Comparison of ENCODE assay signal across 11 mouse cellular contexts in genomic region chr4:59818498-59818897, GRCm38 (mm10). TPM values are rescaled to one million over a fixed set of nuclear protein-coding genes. Genes with fewer than 3 reads are reported as not detected.
DNase-seq lines count a peak whose midpoint lies in the region; ATAC-seq lines count a peak whose summit lies in the region.
"Had no signal": no experiment of that assay in that cellular context is flagged by ENCODE, and none has a peak within 500 bp of the region (broad histone marks: within the 10 kb centered on the region; RNA-seq: fewer than 3 reads in every experiment).

No protein-coding gene starts in this region.

- H3K4me3 ChIP-seq in heart, embryonic 13.5 days: no peak overlapping the region
- H3K4me3 ChIP-seq in lung, embryonic 15.5 days: no peak overlapping the region
- no peak overlapping the region for H3K4me3 ChIP-seq in hindbrain, embryonic 13.5 days
- H3K4me3 ChIP-seq: liver, embryonic 13.5 days had no signal

- DNase-seq in heart, postnatal 36 days: no peak
- DNase-seq in lung, postnatal 25 days (ENCODE audit: low spot score): no peak
- peak; percentile 81 for DNase-seq in brain, adult 2 months (ENCODE audit: low read depth, low spot score)
- DNase-seq in layer of hippocampus, adult 11-12 months (ENCODE audit: low spot score): no peak
- DNase-seq: liver, embryonic 13.5 days; right cerebral cortex, postnatal 4 days had no signal

- WGBS in heart, embryonic 13.5 days: 74% methylated on average over 10 of the region's 10 CpGs
- 70% methylated on average over 10 of the region's 10 CpGs for WGBS in lung, embryonic 15.5 days
- 69% methylated on average over 10 of the region's 10 CpGs for WGBS in hindbrain, embryonic 13.5 days

- no peak overlapping the region for H3K9ac ChIP-seq in heart, embryonic 13.5 days
- H3K9ac ChIP-seq in lung, embryonic 15.5 days: no peak overlapping the region
- H3K9ac ChIP-seq in hindbrain, embryonic 13.5 days: no peak overlapping the region
- H3K9ac ChIP-seq: liver, embryonic 13.5 days had no signal

- H3K36me3 ChIP-seq in heart, embryonic 13.5 days: no peaks in the 10 kb centered on the region
- no peaks in the 10 kb centered on the region for H3K36me3 ChIP-seq in lung, embryonic 15.5 days
- H3K36me3 ChIP-seq in hindbrain, embryonic 13.5 days: no peaks in the 10 kb centered on the region
- H3K36me3 ChIP-seq: liver, embryonic 13.5 days had no signal

- no peaks in the 10 kb centered on the region for H3K9me3 ChIP-seq in heart, embryonic 13.5 days
- no peaks in the 10 kb centered on the region for H3K9me3 ChIP-seq in lung, embryonic 15.5 days
- H3K9me3 ChIP-seq in hindbrain, embryonic 13.5 days: no peaks in the 10 kb centered on the region
- H3K9me3 ChIP-seq: liver, embryonic 13.5 days had no signal

- peak overlapping the region; percentile 5; the same call in 1 of the 2 replicates for H3K27ac ChIP-seq in heart, embryonic 13.5 days (replicated peaks)
- H3K27ac ChIP-seq in lung, embryonic 15.5 days: peak overlapping the region; percentile 81
- peak overlapping the region; percentile 67 for H3K27ac ChIP-seq in hindbrain, embryonic 13.5 days

- peaks cover 75% of the 10 kb centered on the region for H3K4me1 ChIP-seq in heart, embryonic 13.5 days
- H3K4me1 ChIP-seq in lung, embryonic 15.5 days: peaks cover 56% of the 10 kb centered on the region
- H3K4me1 ChIP-seq in hindbrain, embryonic 13.5 days (replicated peaks): peaks cover 35% of the 10 kb centered on the region

- no peaks in the 10 kb centered on the region for H3K27me3 ChIP-seq in heart, embryonic 13.5 days (replicated peaks)
- H3K27me3 ChIP-seq in lung, embryonic 15.5 days: no peaks in the 10 kb centered on the region
- no peaks in the 10 kb centered on the region for H3K27me3 ChIP-seq in hindbrain, embryonic 13.5 days
- H3K27me3 ChIP-seq: liver, embryonic 13.5 days had no signal

- intact Hi-C loops in heart, postnatal 36 days (cut with DNase I): no loop called here

- H3K4me2 ChIP-seq in heart, embryonic 13.5 days: no peak overlapping the region
- H3K4me2 ChIP-seq in lung, embryonic 15.5 days: 0 out of 2 replicates have a peak overlapping the region, but pooled peaks have one; percentile 32
- H3K4me2 ChIP-seq in hindbrain, embryonic 13.5 days: no peak overlapping the region
- H3K4me2 ChIP-seq: liver, embryonic 13.5 days had no signal

- no peak for ATAC-seq in heart, embryonic 13.5 days (ENCODE audit: extremely low read depth, insufficient number of reproducible peaks, low FRiP score, low TSS enrichment)
- ATAC-seq in lung, embryonic 15.5 days (ENCODE audit: borderline replicate concordance, extremely low read depth, low FRiP score, low TSS enrichment): no peak
- ATAC-seq in hindbrain, embryonic 13.5 days (ENCODE audit: low FRiP score): no peak
- ATAC-seq in megakaryocyte-erythroid progenitor cell, adult 5-6 weeks (replicated peaks; ENCODE audit: low FRiP score, low TSS enrichment, poor library complexity, severe bottlenecking): no peak
- ATAC-seq: CD4-positive, CD25-positive, alpha-beta regulatory T cell, adult 4 months had no signal

RNA-seq across cellular contexts. Expression of gene Snx30, which starts 12.9 kb away (rescaled TPM):
- 4.1 and 4.4 TPM in 2 replicates for polyA plus RNA-seq in heart, embryonic 13.5 days (2015; fragmentation: Nextera tagmentation; extraction: Ambion mirVana)
- 1 to 10 TPM; 5.6 to 6.4 TPM for total RNA-seq in heart, postnatal 36 days (2021)
- 9.2 and 10.0 TPM in 2 replicates for polyA plus RNA-seq in lung, embryonic 15.5 days (2015; fragmentation: Nextera tagmentation; extraction: Ambion mirVana)
- 14.2 and 14.8 TPM in 2 replicates for polyA plus RNA-seq in hindbrain, embryonic 13.5 days (2015; fragmentation: Nextera tagmentation; extraction: Ambion mirVana)
- total RNA-seq in megakaryocyte-erythroid progenitor cell, adult 5-6 weeks (2014; fragmentation: Nextera tagmentation): 6.6 and 11.2 TPM in 2 replicates
- total RNA-seq in megakaryocyte-erythroid progenitor cell, adult 5-6 weeks (2017): 4.9 and 13.2 TPM in 2 replicates

RNA-seq across cellular contexts. Expression of gene Inip, which starts 17.1 kb away (rescaled TPM):
- polyA plus RNA-seq in heart, embryonic 13.5 days (2015; fragmentation: Nextera tagmentation; extraction: Ambion mirVana): 39.0 and 41.7 TPM in 2 replicates
- total RNA-seq in heart, postnatal 36 days (2021): 1 to 10 TPM; 8.3 to 8.7 TPM
- polyA plus RNA-seq in lung, embryonic 15.5 days (2015; fragmentation: Nextera tagmentation; extraction: Ambion mirVana): 51.2 and 56.5 TPM in 2 replicates
- polyA plus RNA-seq in hindbrain, embryonic 13.5 days (2015; fragmentation: Nextera tagmentation; extraction: Ambion mirVana): 69.3 and 70.9 TPM in 2 replicates
- total RNA-seq in megakaryocyte-erythroid progenitor cell, adult 5-6 weeks (2014; fragmentation: Nextera tagmentation): 44.1 and 47.2 TPM in 2 replicates
- total RNA-seq in megakaryocyte-erythroid progenitor cell, adult 5-6 weeks (2017): 41.4 and 52.0 TPM in 2 replicates

Comparison
In these comparisons a context has a peak if more than half of its experiments do, and no peak if none do; other contexts are left out.
1. H3K27ac ChIP-seq: peak in every context shown above with its lines; median percentile 81 in lung, embryonic 15.5 days; 67 in hindbrain, embryonic 13.5 days; 5 in heart, embryonic 13.5 days.